Mouse (Mus musculus): ENCODE results near the gene Crlf1. TPM values are rescaled to one million over a fixed set of nuclear protein-coding genes. Genes with fewer than 3 reads are reported as not detected.

Crlf1 gene
- total RNA-seq, 2 experiments from 2014 or later = 0.55 TPM; not detected in 1

- DNase-seq = no peak
Observed at GRCm38 (mm10) chr8:70469295-70469916, 23.6 kb upstream of the Crlf1 start.

GRCm38 (mm10) chr8:70469938-70470337 is 23.0 kb upstream of the Crlf1 start:
- no peak for DNase-seq

- DNase-seq = no peak
Observed at GRCm38 (mm10) chr8:70471856-70472255, 21.1 kb upstream of the Crlf1 start.

- peak; percentile 97 for DNase-seq
Observed at GRCm38 (mm10) chr8:70476333-70477268, 16.4 kb upstream of the Crlf1 start, which contains the start of gene Klhl26. Klhl26 (minus strand) TSS chr8:70476968.

- DNase-seq = no peak
Observed at GRCm38 (mm10) chr8:70477269-70477982, 15.5 kb upstream of the Crlf1 start.

- no peak for DNase-seq
Observed at GRCm38 (mm10) chr8:70481908-70482307, 11.1 kb upstream of the Crlf1 start.

- no peak for DNase-seq
Observed at GRCm38 (mm10) chr8:70482943-70483342, 10.0 kb upstream of the Crlf1 start.

GRCm38 (mm10) chr8:70486191-70486681 is 6.7 kb upstream of the Crlf1 start:
- no peak for DNase-seq

GRCm38 (mm10) chr8:70486941-70487520 is 5.9 kb upstream of the Crlf1 start, which contains the start of gene Tmem59l:
Tmem59l (minus strand) TSS chr8:70487358.
- DNase-seq = peak; percentile 5

- peak; percentile 24 for DNase-seq
Observed at GRCm38 (mm10) chr8:70487993-70488796, 4.8 kb upstream of the Crlf1 start.

- DNase-seq = no peak
Observed at GRCm38 (mm10) chr8:70488931-70489470, 4.0 kb upstream of the Crlf1 start.

GRCm38 (mm10) chr8:70489576-70489975 is 3.4 kb upstream of the Crlf1 start:
- DNase-seq = peak; percentile 21

- no peak for DNase-seq
Observed at GRCm38 (mm10) chr8:70490061-70490879, 2.7 kb upstream of the Crlf1 start.

GRCm38 (mm10) chr8:70490880-70491495 is 2.0 kb upstream of the Crlf1 start:
- DNase-seq = no peak

- DNase-seq = no peak
Observed at GRCm38 (mm10) chr8:70493692-70494415, 896 bp downstream of the Crlf1 start.

GRCm38 (mm10) chr8:70494416-70494945 is 1.5 kb downstream of the Crlf1 start:
- no peak for DNase-seq

GRCm38 (mm10) chr8:70495001-70495770 is 2.2 kb downstream of the Crlf1 start:
- DNase-seq = no peak

GRCm38 (mm10) chr8:70495771-70496062 is 2.8 kb downstream of the Crlf1 start:
- DNase-seq = no peak
